Mouse (Mus musculus) lung, adult 2 months (tissue): ENCODE measurements around the gene Akap5.

Experiments
- CTCF ChIP-seq: fragments of 200-500 bp; IDR thresholded peaks from 2 replicates; pipeline ENCODE4 v1.5.1; 2011; ENCODE audit warnings: mild to moderate bottlenecking, low read length, control low read depth; ENCODE audit not compliant: insufficient read depth
- POLR2A ChIP-seq: fragments of 200-500 bp; IDR thresholded peaks from 2 replicates; pipeline ENCODE4 v1.6.1; 2011; ENCODE audit warnings: low read depth, mild to moderate bottlenecking, control low read depth, low read length, borderline replicate concordance; ENCODE audit errors: extremely low read depth

- TF ChIP-seq CTCF (no peak), POLR2A (no peak)
Measured at GRCm38 (mm10) chr12:76375506-76375905, 50.8 kb downstream of the Akap5 start.
